Mouse (Mus musculus): ENCODE results near the gene Fbln1.

DNA sequence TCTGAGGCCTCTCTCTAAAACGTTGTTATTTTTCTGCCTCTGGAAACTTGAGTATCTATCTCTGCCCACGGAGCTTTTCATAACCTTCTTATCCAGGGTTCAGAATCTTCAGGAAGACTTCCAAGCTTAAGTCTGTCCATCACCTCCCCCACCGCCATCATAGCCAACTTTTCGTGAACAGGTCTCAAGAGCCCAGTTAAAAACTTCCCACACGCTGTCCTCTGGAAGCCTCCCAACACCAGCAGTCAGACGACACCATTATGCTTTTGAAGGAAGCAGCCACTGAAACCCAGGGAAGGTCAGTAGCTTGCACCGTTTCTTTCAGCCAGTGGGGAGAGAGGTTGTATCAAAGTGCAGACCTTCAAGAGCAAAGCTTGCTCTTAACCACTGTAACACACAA is 18.8 kb upstream of the Fbln1 start:
- TF ChIP-seq POLR2A (IDR thresholded peaks at IDR 0.05; ENCODE audit: borderline replicate concordance, insufficient read depth, low read length), result no peak
- TF ChIP-seq CTCF (IDR thresholded peaks at IDR 0.05; ENCODE audit: borderline replicate concordance, insufficient read depth, low read depth, low read length), result no peak
